In the genomic region with DNA sequence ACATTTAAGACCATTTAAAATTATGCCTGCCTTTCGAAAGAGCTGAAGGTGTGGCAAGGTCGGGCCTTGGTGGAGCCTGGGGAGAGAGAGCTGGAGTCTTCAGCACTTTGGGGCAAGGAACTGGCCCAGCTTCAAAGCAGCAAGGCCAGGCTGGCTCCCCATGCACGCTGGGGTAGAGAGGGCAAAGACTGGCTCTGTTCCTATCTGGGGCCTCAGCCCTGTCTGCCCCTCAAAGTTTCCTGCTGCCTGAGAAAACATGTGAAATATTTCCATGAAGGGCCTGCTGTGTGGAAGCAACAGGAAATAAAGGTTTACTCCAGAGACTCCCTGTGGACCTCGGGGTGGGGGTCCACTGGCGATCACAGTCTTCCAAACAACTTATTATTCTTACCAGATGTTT, we compare ENCODE assay signal across 9 mouse cellular contexts.
A peak's percentile ranks its signal among the peaks of the same experiment; 100 is the strongest.
DNase-seq lines count a peak whose midpoint lies in the region; ATAC-seq and TF ChIP-seq lines count a peak whose summit lies in the region.
"Had no signal": no experiment of that assay in that cellular context is flagged by ENCODE, and none has a peak within 500 bp of the region (broad histone marks: within the 10 kb centered on the region; RNA-seq: fewer than 3 reads in every experiment).

No protein-coding gene starts in this region.

- peak overlapping the region; percentile 33; the same call in 1 of the 2 replicates for H3K27ac ChIP-seq in forebrain, embryonic 12.5 days
- H3K27ac ChIP-seq in forebrain, embryonic 14.5 days (ENCODE audit: low read depth, low read length), result no peak overlapping the region
- peak overlapping the region; percentile 30; the same call in 1 of the 2 replicates for H3K27ac ChIP-seq in left cerebral cortex, adult 2 months
- H3K27ac ChIP-seq in embryonic facial prominence, embryonic 15.5 days (replicated peaks), result peak overlapping the region; percentile 35; the same call in 1 of the 2 replicates
- peak overlapping the region; percentile 86 for H3K27ac ChIP-seq in limb, embryonic 13.5 days

- intact Hi-C loops in left cerebral cortex, adult 2 months (cut with DNase I), result no loop called here
- intact Hi-C loops in left cerebral cortex, postnatal 4 days (cut with DNase I), result no loop called here
- intact Hi-C loops in left cerebral cortex, postnatal 25 days (cut with DNase I), result no loop called here

- no peaks in the 10 kb centered on the region for H3K27me3 ChIP-seq in forebrain, embryonic 12.5 days
- no peaks in the 10 kb centered on the region for H3K27me3 ChIP-seq in forebrain, embryonic 14.5 days (replicated peaks; ENCODE audit: control insufficient read depth, insufficient read depth, low read length)
- no peaks in the 10 kb centered on the region for H3K27me3 ChIP-seq in embryonic facial prominence, embryonic 15.5 days
- no peaks in the 10 kb centered on the region for H3K27me3 ChIP-seq in limb, embryonic 13.5 days
- H3K27me3 ChIP-seq: Patski had no signal

- no peak overlapping the region for H3K9ac ChIP-seq in forebrain, embryonic 12.5 days
- H3K9ac ChIP-seq in forebrain, embryonic 14.5 days (ENCODE audit: low read length), result no peak overlapping the region
- H3K9ac ChIP-seq in embryonic facial prominence, embryonic 15.5 days, result no peak overlapping the region
- H3K9ac ChIP-seq in limb, embryonic 13.5 days, result no peak overlapping the region

- no peak for DNase-seq in forebrain, embryonic 14.5 days (ENCODE audit: low spot score)
- DNase-seq in left cerebral cortex, adult 2 months (ENCODE audit: extremely low spot score in 1 of 2, low spot score in 2 of 2), result no peak
- DNase-seq in left cerebral cortex, postnatal 4 days, result no peak
- DNase-seq in thymus, postnatal 4 days, result no peak
- DNase-seq in left cerebral cortex, postnatal 25 days (ENCODE audit: low spot score in 2 of 2), result no peak

- WGBS in forebrain, embryonic 12.5 days, result 78% methylated on average over 5 of the region's 5 CpGs
- 64% methylated on average over 5 of the region's 5 CpGs for WGBS in forebrain, embryonic 14.5 days
- WGBS in embryonic facial prominence, embryonic 15.5 days, result 22% methylated on average over 5 of the region's 5 CpGs
- WGBS in limb, embryonic 13.5 days, result 12% methylated on average over 5 of the region's 5 CpGs

- ATAC-seq in forebrain, embryonic 12.5 days (ENCODE audit: low FRiP score), result no peak
- no peak for ATAC-seq in forebrain, embryonic 14.5 days
- ATAC-seq in embryonic facial prominence, embryonic 15.5 days (ENCODE audit: insufficient number of reproducible peaks, low FRiP score, low TSS enrichment, low read depth), result no peak
- ATAC-seq in limb, embryonic 13.5 days (ENCODE audit: low FRiP score, low read depth), result peak; percentile 35; the same call in 1 of the 2 replicates
- ATAC-seq: Patski had no signal

- H3K4me2 ChIP-seq in forebrain, embryonic 12.5 days, result no peak overlapping the region
- no peak overlapping the region for H3K4me2 ChIP-seq in forebrain, embryonic 14.5 days (ENCODE audit: low read length)
- no peak overlapping the region for H3K4me2 ChIP-seq in embryonic facial prominence, embryonic 15.5 days (replicated peaks)
- H3K4me2 ChIP-seq in limb, embryonic 13.5 days (replicated peaks), result no peak overlapping the region

- peaks cover 11% of the 10 kb centered on the region for H3K4me1 ChIP-seq in forebrain, embryonic 12.5 days
- H3K4me1 ChIP-seq in forebrain, embryonic 14.5 days (ENCODE audit: control insufficient read depth, insufficient read depth, low read length), result peaks cover 13% of the 10 kb centered on the region
- peaks cover 7% of the 10 kb centered on the region; the same call in 1 of the 2 replicates for H3K4me1 ChIP-seq in embryonic facial prominence, embryonic 15.5 days
- peaks cover 37% of the 10 kb centered on the region for H3K4me1 ChIP-seq in limb, embryonic 13.5 days

- no peaks in the 10 kb centered on the region for H3K36me3 ChIP-seq in forebrain, embryonic 12.5 days (replicated peaks)
- H3K36me3 ChIP-seq in forebrain, embryonic 14.5 days (ENCODE audit: control insufficient read depth, insufficient read depth, low read length), result no peaks in the 10 kb centered on the region
- no peaks in the 10 kb centered on the region for H3K36me3 ChIP-seq in embryonic facial prominence, embryonic 15.5 days
- 0 out of 2 replicates have a peak, but pooled peaks cover 4% of the 10 kb centered on the region for H3K36me3 ChIP-seq in limb, embryonic 13.5 days

- H3K9me3 ChIP-seq in forebrain, embryonic 12.5 days, result no peaks in the 10 kb centered on the region
- H3K9me3 ChIP-seq in forebrain, embryonic 14.5 days (replicated peaks; ENCODE audit: control insufficient read depth, low read length), result no peaks in the 10 kb centered on the region
- H3K9me3 ChIP-seq in embryonic facial prominence, embryonic 15.5 days (replicated peaks), result no peaks in the 10 kb centered on the region
- H3K9me3 ChIP-seq in limb, embryonic 13.5 days, result no peaks in the 10 kb centered on the region

- no peak for TF ChIP-seq CTCF in left cerebral cortex, adult 2 months (IDR thresholded peaks at IDR 0.05)

- no peak overlapping the region for H3K4me3 ChIP-seq in forebrain, embryonic 12.5 days (replicated peaks)
- H3K4me3 ChIP-seq in forebrain, embryonic 14.5 days (ENCODE audit: low read depth, low read length), result no peak overlapping the region
- H3K4me3 ChIP-seq in left cerebral cortex, adult 2 months, result no peak overlapping the region
- no peak overlapping the region for H3K4me3 ChIP-seq in embryonic facial prominence, embryonic 15.5 days (replicated peaks)
- H3K4me3 ChIP-seq in limb, embryonic 13.5 days, result no peak overlapping the region
